Mouse (Mus musculus): Measurements from ENCODE around the gene Fgfr1op2.
"Not testable (repeated sequence)": the region's sequence is repeated elsewhere in the genome, so short reads cannot be mapped to it uniquely, and the experiment has no call there.

The Fgfr1op2 gene

DNA sequence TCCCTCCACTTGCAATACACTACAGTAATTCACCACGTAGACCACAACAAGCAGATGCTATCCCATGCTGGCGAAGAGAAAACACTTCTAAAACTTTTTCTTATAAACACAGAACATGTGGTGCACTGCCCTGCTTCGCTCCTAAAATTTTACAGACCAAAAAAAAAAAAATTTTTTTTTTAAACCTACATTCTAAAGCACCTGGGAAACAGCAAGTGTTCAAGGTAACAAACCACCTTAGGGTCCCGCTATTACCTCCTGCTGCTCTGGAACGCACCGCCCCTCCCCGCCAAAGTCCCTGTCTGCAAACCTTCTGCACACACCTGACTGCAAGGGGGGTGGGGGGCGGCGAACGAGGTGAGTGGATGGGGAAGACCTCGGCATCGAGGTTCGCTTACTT is at the start of gene Fgfr1op2:
Gene Fgfr1op2 (plus strand): TSS at position 301 of the 400 bp plus-strand sequence.
- in situ Hi-C loops (cut with MboI, MseI), result loop anchor here (5.0 to 10.0 kb wide), 2 partner anchors 65 to 72 kb away; partner anchors contain the start of genes Itpr2, Med21 and Tm7sf3

DNA sequence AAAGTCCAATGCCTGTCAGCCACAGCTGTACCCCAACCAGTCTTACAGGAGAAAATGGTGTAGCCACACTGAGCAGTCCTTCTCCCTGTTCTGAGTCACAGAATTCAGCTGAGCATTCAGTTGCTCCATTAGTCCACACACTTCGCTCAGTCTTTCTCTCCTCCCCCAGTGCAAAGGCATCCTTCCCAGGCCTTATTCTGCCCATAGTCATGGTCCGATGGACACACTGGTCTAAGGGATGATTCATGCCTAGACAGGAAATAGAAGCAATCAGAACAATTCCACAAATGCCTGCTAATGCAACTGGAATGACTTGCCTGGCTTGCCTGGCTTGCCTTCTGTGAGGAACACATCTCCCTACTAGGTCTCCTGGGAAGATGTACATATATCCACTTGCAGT is 49.5 kb upstream of the Fgfr1op2 start:
- in situ Hi-C loops (cut with MboI, MseI), result no loop called here

DNA sequence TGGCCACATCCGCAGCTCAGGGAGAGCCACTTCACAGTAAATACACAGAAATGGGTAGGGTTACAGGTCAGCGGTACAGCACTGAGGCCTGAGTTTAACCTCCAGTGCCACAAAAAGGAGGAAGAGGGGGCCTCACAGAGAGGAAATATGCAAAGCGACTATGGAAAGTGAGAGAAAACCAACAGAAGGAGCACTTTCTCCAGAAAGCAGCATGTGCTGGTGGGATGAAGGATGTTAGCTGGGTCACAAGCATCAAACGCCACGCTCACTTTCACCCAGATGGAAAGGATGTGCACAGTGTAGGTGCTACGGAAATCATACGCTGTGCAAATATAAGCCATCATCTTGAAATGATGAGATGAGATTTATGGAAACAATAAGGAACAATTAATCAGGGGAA is 46.6 kb upstream of the Fgfr1op2 start:
- in situ Hi-C loops (cut with MboI, MseI), result no loop called here

DNA sequence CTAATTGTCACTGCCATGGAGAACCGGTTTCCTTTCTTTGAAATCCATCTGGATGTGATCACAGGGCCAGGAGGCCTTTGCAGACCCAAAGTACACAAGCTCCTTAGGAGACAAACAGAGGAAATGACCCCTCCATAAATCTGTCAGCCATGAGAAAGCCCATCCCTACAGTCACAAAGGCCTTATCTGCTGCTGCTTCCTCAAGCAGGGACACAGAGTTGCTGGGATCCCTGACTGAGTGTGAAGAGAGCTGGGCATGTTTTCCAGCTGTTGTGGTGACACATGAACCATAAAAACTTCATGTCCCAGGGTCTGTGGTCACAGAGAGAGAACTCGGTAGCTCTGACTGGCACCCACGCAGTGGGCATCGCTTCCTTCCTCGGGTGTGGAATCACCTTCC is 46.2 kb upstream of the Fgfr1op2 start:
- in situ Hi-C loops (cut with MboI, MseI), result no loop called here

DNA sequence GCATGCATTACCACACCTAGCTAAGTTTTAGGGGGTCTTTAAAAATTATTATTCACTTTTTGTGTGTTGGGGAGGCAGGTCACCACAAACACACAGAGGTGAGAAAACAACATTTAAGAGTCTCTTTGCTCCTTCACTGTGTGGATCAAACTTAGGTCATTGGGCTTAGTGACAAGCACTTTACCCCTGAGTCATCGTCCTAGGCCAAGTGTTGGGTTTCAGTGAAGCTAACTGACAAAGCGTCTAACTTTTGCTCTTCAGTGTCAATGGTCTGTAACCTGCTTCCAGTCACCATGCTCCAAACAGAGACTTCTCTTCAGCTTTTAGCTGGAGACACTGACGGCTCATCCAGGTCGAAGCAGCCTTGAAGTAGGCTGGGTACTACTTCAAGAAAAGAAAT is 43.9 kb upstream of the Fgfr1op2 start:
- in situ Hi-C loops (cut with MboI, MseI), result no loop called here

DNA sequence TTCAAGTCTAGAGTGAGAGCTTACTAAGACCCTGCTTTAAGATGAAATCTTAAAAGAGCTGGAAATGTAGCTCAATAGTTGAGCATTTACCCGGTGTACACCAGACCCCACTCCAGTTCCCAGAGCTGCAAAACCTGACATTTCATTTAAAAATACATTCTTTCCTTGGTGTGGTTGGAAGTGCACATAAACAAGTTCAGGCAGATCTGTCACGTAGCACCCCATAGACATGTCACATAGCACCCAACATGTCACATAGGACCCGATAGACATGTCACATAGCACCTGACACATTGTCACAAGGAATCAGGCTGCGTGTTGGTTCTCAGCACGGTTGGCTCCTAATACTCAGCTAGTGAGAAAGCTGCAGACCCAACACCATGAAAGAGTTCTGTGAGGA is 41.5 kb upstream of the Fgfr1op2 start:
- in situ Hi-C loops (cut with MboI, MseI), result no loop called here

DNA sequence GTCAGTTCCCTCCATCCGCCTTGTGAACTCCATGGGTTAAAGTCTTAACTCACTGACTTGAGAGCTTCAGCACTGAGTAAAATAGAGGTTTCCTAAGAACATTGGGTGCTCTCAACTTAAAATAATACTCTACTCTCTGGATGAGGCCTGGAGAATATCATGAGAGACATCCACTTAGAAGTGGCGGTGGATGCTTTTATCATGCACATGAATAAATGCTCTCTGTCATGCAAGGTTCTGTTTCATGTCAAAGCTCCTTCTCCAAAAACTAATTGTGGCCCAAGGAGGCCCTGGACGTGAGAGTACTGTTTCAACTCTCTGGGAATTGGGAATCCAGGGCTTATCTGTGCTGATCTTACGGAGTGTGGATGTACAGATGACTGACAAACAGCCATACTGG is 39.9 kb upstream of the Fgfr1op2 start:
- in situ Hi-C loops (cut with MboI, MseI), result no loop called here

DNA sequence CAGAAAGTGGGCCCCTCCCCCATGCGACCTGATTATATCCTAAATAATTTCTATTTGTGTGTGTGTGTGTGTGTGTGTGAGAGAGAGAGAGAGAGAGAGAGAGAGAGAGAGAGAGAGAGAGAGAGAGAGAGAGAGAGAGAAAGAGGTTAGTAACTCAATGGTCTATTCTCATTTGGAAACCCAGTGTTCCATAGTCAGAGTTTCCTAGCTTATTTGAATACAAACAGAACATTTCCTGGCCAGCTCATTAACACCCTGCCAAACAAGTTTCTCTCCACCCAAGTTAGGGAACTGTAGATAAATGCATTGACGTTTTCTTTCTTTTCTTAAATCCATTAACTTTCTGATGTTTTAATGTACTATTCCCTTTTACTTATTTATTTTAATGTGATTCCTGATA is 38.9 kb upstream of the Fgfr1op2 start:
- in situ Hi-C loops (cut with MboI, MseI), result no loop called here

DNA sequence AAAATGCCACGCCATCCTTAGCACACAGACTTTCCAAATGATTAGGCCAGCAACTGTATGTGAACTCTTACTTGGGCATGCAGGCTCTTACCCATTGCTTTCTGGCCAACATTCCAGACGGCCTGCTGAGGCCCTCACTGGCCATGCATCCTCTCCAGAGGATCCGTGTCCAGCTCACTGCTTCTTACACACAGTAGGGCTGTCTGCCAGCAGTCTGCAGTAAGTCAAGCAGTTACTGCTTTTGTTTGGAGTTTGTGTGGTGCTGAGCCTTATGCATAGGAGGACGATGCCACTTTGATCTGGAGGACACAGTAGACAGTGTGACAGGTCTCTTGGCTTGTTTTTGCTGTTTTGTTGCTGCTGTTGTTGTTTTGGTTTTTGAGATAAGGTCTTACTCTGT is 38.3 kb upstream of the Fgfr1op2 start:
- in situ Hi-C loops (cut with MboI, MseI), result no loop called here

DNA sequence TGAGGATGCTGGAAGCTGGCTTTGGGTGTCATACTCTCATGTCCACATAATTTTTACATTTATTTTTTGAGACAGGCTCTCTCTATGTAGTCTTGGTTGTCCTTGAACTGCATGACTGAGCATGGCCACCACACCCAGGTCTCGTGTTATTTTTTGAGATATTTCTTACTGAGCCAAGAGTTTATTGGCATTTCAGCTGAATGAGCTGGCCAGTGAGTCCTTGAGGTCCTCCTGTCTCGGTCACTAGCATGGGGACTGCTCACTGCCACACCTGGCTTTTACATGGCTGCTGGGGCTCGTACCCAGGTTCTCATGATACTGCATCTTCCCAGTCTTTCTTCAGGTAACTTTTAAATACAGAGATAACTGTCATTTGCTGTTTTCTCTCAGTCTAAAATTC is 36.6 kb upstream of the Fgfr1op2 start:
- in situ Hi-C loops (cut with MboI, MseI), result no loop called here

DNA sequence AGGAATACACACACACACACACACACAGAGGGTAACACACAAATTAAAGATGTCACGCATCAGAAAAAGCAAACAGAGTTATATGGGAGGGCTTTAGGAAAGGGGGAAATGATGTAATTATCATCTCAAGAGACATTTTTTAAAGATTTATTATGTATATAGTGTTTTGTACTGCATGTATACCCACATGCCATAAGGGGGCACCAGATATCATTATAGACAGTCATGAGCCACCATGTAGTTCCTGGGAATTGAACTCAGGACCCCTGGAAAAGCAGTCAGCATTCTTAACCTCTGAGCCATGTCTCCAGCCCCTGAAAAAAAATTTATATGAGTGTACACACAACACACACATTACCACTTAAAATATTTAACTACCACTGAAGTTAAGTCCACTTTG is 32.4 kb upstream of the Fgfr1op2 start:
- in situ Hi-C loops (cut with MboI, MseI), result no loop called here

DNA sequence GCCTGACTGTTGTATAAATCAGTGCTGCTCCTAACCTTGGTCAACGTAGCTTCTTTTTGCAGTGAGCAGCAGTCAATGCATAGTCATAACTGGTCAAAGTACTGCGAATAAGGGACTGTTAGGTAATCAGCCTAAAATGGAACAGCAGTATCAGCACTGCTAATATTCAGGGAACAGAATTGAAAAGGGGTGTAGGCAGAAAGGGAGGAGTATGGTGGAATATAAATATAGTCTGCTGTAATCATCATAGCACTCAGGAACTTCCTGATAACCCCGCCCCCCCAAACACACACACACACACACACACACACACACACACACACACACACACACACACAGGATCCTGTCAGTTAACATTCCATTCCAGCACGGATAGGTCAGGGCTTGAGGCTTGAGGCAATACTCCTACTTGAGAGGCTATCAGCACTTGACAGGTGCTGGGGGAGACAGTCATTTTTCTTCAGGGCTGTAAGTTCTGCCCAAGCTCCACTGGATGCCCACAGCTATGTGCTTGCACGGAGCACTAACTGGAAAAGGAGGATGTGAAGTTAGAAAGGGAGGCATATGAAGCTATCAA is 31.6 kb upstream of the Fgfr1op2 start:
- in situ Hi-C loops (cut with MboI, MseI), result no loop called here

DNA sequence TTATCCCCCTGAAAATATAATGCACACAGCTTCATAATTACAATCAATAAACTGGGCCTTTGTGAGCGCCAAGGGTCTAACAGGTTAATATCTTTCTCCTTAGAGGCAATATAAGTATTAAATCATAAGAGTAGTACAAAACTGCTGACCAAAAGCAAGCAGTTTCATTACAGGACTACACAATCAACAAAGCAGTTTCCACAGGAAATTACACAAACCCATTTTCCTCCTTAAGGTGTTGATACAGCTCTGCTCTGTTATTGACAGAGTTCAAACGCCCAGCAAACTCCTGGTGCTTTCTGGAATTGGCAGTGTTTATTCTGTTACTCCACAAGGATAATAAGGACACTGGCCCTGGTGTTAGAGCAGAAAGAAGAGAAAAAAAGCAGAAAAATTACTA is 26.6 kb upstream of the Fgfr1op2 start:
- in situ Hi-C loops (cut with MboI, MseI), result no loop called here

DNA sequence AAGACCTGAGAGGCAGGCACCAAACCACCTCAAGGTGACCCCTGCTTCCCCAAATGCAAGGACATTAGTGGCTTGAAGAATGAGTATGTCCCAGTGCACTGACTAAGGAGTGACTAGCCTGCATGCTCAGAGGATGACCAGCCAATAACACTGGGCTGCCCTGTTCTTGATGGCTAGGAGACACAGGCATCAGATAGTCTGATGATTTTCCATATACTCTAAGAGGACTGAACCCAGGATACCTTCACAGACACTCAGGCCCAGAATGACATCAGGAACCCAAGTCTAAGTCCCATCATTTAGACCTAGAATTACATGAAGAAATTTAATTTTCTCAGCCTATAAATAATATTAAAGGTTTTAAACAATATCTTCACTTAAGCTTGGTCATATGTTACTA is 25.7 kb upstream of the Fgfr1op2 start:
- in situ Hi-C loops (cut with MboI, MseI), result no loop called here

DNA sequence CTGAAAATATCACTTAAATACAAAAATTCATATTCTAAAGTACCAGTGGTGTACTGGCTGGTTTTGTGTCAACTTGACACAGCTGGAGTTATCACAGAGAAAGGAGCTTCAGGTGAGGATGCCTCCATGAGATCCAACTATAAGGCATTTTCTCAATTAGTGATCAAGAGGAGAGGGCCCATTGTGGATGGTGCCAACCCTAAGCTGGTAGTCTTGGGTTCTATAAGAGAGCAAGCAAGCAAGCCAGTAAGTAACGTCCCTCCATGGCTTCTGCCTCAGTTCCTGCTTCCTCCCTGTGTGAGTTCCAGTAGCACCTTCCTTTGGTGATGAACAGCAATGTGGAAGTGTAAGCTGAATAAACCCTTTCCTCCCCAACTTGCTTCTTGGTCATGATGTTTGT is 14.5 kb upstream of the Fgfr1op2 start:
- in situ Hi-C loops (cut with MboI, MseI), result not testable (repeated sequence)

DNA sequence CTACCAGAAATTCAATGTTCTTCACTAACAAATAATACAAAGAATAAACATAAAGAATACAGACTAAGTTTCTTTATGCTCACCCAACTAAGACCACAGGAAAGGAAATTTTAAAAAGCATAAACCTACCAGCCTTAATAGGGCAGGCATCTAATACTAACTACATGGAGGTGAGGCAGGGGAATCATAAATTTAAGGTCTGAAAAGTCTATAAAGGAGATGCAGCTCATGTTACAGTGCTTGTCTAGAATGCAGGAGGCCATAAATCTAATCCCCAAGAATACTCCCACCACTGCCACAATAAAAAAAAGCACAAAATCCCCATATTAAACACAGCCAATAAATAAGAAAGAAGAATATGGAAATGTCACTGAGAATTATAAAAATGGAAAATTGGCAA is 4.9 kb upstream of the Fgfr1op2 start:
- in situ Hi-C loops (cut with MboI, MseI), result loop anchor here (10.0 kb wide), 1 partner anchor 67 kb away; the partner anchor contains the start of gene Itpr2

DNA sequence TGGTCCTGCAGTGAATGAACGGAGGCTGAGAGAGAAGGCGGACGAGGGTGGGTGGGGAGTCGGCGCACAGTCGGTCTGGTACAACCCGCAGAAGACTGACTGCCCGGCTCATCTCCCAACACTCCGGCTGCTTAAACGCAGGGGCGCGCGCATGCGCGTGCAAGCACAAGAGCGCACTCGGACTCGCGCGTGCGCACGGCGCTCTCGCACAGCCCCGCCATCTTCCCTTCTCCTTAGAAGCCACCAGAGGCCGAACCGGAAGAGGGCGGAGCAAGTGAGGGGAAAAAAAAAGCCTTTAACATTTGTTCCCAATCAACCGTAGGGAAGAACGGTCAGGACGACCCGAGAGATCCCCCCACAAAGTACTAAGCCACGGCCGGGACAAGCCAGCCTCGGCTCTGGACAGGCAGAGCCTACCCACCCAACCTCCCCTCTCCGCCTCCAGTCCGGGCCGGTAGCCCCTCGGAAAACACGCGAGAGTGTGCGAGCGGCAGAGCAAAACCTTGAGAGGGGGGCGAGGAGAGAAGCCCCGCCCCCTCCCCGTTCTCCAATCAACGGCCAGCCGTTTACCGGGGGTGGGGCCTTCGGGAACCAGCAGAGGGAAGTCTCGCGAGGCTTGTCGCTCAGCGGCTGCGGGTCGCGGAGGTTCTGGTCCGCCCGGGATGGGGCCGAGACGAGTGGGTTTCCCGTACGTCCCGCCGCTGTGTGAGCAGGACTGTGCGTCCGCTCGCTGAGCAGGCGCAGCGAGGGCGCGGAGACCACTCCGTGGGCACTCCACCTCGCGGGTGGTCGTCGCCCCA is 507 bp downstream of the Fgfr1op2 start, which contains the start of gene Ints13:
Gene Ints13 (minus strand): TSS at position 526 of the 800 bp plus-strand sequence.
- in situ Hi-C loops (cut with MboI, MseI), result loop anchor here (5.0 to 10.0 kb wide), 2 partner anchors 65 to 73 kb away; partner anchors contain the start of genes Itpr2, Med21 and Tm7sf3

DNA sequence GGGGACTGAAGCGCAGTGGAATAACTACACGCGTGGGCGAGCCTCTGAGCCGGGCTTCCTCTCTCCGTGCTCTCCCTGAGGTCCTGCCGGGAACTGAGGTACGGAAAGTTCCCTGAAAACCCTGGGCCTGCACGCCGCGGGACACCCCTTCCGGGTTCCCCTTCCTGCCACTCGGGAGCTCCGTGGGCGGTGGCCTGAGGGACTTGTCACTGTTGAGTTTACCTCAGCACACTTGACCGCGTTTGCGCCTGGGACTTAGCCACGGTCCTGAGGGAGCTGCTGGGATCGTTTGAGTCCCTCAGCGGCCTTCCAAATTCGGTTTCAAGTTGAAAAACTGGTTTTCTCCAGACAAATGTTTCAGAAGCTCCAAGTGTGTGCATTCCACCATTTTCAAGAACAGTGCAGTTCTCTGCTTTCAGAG is 1.1 kb downstream of the Fgfr1op2 start:
- in situ Hi-C loops (cut with MboI, MseI), result loop anchor here (5.0 to 10.0 kb wide), 2 partner anchors 64 to 73 kb away; partner anchors contain the start of genes Itpr2, Med21 and Tm7sf3

DNA sequence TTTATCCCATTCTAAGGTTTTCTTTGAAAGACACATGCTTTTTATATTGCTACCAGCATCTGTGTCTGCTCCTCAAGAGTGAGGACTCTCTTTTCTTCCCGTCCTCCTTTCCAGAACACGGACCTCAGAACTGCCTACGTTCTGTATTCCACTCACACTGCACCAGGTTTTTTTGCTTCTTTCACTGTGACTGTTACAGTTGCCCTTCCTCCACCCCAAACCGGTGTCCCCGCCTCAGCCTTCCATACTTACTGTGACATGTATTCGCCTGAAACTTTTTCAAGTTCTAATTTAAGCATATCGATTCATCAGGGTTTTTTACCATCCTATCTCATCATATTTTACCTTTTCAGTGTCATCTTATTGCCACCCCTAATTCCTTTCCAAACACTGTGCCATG is 1.6 kb downstream of the Fgfr1op2 start:
- in situ Hi-C loops (cut with MboI, MseI), result loop anchor here (5.0 to 10.0 kb wide), 2 partner anchors 64 to 74 kb away; partner anchors contain the start of genes Itpr2, Med21 and Tm7sf3

DNA sequence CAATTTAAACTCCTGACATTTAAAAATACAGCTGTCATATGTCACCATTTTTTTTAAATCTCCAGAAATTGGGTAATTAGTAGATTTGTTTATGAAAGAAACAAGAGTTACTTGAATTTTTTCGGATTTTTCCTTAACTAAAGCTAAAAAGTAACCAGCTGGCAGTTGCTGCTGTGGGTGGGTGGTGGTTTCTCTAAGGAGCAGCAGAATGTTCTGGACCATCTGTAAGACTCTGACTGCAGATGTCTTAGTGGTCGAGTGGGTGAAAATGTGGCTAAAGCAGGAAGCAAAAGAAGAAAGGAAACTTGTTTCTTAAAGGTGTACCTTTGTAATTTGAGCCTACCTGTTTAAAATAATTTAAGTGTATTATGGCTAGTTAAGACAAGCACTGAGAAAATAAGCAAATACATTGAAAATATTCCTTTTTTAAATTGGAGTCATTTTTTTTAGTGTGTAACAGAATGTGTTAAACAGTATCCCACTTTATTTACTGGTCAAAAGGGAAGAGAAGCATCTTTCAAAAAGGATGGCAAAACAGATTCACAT is 3.5 kb downstream of the Fgfr1op2 start:
- in situ Hi-C loops (cut with MboI, MseI), result no loop called here

DNA sequence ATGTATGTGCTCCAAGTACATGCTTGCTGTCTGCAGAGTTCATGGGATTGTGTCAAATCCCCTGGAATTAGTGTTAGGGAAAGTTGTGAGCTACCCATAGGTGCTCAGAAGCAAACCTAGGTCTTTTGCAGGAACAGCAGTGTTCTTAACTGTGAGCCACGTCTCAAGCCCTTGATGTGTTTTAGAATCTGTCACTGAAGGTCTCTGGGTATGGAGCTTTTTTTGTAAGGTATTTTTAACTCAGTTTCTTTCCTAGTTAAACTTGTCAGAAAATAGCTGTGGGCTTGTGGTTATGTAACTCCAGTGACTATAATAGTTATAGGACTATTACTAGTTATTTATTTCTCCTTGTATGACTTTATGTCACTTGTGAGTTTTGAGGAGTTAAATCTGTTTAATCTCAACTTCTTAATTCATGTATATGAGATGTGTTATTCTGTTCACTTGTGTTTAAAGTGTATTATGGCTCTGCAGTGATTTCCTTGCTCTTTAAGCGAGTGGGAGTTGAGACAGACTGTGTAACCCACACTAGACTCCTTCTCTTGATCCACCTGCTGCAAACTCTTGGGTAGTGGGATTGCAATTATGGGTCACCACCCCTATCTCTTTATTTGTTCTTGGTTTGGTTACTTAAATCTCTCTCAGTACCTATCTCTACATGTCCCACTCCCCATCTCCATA is 6.5 kb downstream of the Fgfr1op2 start:
- in situ Hi-C loops (cut with MboI, MseI), result no loop called here

DNA sequence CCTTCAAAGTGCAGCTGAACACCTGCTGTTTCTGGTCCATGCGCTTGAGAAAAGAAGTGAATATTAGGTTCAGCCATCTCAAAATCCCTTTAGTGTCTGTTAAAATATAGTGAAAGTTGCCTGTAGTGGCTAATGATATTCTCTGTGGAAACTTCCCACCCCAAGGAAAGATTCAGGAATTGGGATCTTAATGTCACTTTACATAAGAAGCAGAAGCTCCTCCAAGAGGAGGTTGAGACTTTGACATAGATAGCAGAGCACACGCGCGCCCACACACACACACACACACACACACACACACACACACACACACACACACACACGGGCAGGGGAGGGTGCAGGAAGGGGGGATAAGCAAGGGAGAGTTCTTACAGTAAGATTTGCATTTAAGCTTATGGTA is 8.1 kb downstream of the Fgfr1op2 start:
- in situ Hi-C loops (cut with MboI, MseI), result no loop called here
